Mouse (Mus musculus) embryonic stem cell, embryonic (primary cell): ENCODE measurements around the gene Kat5.

Source experiments
- CTCF ChIA-PET, 4 experiments: fragments of 300-600 bp in 2 of 4; fragments of 350-600 bp in 2 of 4; sonication (Branson Sonifier 250); formaldehyde crosslinking; loops; one replicate each; lab custom pipeline; 2022; ENCODE audit warnings: inconsistent platforms in 2 of 4; lab: Charles Lee
- POLR2A ChIA-PET, 4 experiments: fragments of 300-600 bp in 2 of 4; fragments of 350-600 bp in 2 of 4; sonication (Branson Sonifier 250); formaldehyde crosslinking; loops; one replicate each; lab custom pipeline; 2022; ENCODE audit warnings: antibody characterized with exemption in 4 of 4, inconsistent platforms in 1 of 4; lab: Charles Lee

The Kat5 gene

GRCm38 (mm10) chr19:5609547-5610404 is at the start of gene Kat5:
Gene Kat5, minus strand, starts transcription at chr19:5610237.
- CTCF ChIA-PET, result interaction anchor here in 3 of 4 experiments (0.5 to 1.3 kb wide), 6 partner anchors 16 to 1070 kb away, joined by 3 to 8 read pairs (median 3); partner anchors contain the start of gene Ap5b1 (in 1 of the 3)
- POLR2A ChIA-PET, result interaction anchor here (0.6 to 2.0 kb wide), 63 partner anchors 8 to 1655 kb away, joined by 3 to 16 read pairs (median 3); partner anchors contain the start of genes Cfl1 (in 3 of the 4), Rnaseh2c (in 3 of the 4), Map3k11 (in 2 of the 4) and Mus81 (in 2 of the 4)

DNA sequence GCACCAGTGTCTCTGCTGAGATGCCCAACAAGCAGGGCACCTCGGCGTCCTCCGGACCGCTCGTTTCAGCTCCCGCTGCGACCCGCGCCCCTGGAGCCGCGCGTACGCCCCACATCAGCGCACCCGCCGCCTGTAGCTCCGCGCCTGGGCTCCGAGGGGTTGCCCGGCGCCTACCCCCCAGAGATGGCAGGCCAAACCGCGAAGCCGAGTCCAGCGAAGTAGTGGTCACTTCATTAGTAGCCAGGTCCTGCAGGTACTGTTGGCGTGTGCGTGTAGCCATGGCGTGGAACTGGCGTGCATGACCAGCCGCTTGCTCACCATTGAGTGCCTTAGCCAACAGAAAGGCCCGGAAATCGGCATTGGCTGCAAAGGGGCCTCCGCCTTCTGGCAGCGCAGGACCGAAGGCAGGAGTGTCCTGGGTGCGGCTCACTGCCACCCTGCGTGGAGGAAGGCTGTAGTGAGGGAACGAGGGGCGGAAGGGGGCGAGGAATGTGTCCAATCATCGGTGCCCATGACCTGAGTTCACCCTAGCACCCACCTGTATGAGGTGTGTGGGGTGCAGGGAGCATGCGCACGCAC is 44.8 kb upstream of the Kat5 start:
- ChIA-PET POLR2A (interaction anchor here (0.7 to 10.2 kb wide), 29 partner anchors 7 to 270 kb away, joined by 3 to 99 read pairs (median 4); partner anchors contain the start of genes Pcnx3 (in 3 of the 4), Map3k11 (in 2 of the 4), Sipa1 (in 2 of the 4) and Cdc42ep2 (in 1 of the 4)), CTCF (interaction anchor here in 3 of 4 experiments (0.5 to 1.3 kb wide), 4 partner anchors 9 to 1540 kb away, joined by 3 read pairs; partner anchors contain the start of genes Mus81 (in 1 of the 3) and Sipa1 (in 1 of the 3))

DNA sequence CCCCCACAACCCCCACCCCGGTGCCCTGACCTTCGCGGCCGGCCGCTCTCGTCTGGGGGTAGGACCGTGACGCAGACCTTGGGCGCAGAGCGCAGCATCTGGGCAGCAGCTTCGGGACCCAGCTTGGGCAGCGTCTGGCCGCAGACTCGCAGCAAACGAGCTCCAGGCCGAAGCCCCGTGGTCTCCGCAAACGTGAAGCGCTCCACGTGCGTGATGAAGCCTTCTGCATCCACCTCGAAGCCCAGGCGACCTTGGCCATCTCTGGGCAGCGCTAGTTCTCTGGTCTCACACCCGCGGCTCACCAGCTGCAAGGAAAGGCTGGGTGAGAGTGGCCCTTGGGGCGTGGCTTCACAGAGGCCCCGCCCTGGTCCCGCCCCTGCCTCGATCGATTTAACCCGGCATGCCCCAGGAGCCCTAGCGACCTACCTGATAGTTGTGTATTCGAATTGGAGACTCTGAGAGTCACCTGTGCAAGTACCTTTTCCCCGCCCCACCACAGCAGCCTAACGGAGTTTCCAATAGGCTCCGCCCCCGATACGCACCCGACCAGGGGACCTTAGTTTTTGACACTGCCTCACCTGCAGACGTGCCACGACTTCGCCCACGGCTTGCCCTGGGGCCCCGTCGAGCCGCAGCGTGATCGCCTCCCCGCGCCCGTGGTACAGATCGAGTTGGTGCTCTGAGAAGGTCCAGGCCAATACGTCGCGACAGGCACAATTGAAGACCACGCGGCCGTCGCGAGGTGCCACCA is 44.1 kb upstream of the Kat5 start:
- POLR2A ChIA-PET, result interaction anchor here (0.6 to 10.2 kb wide), 38 partner anchors 7 to 431 kb away, joined by 3 to 99 read pairs (median 4); partner anchors contain the start of genes Map3k11 (in 2 of the 4), Mus81 (in 2 of the 4), Pcnx3 (in 2 of the 4) and Sipa1 (in 2 of the 4)
- CTCF ChIA-PET, result interaction anchor here in 3 of 4 experiments (0.6 to 1.3 kb wide), 8 partner anchors 9 to 936 kb away, joined by 3 to 7 read pairs (median 4); partner anchors contain the start of genes Mus81 (in 1 of the 3) and Sipa1 (in 1 of the 3)

DNA sequence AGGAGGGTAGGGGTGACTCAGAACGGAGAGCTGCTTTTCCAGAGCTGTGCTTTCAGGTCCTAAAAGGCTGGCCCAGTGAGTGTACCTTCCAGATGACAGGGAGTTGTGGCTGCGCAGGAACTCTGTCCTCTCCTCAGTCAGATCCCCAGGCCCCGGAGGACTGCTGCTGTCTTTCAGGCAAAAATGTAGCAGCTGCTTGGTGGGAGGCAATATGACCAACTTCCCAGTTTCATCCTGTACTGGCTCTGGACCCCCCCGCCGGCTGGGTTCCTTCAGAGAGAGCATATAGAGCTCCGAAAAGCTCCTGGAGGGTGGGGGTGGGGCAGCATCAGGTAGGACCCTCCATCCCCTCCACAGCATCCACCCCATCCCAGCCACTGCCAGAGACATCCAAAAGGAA is 42.5 kb upstream of the Kat5 start:
- CTCF ChIA-PET, result interaction anchor here in 3 of 4 experiments (0.6 to 1.0 kb wide), 4 partner anchors 10 to 1353 kb away, joined by 3 to 11 read pairs (median 4); no protein-coding TSS in a partner anchor
- POLR2A ChIA-PET, result interaction anchor here in 3 of 4 experiments (0.5 to 10.2 kb wide), 11 partner anchors 9 to 223 kb away, joined by 3 to 99 read pairs (median 4); partner anchors contain the start of genes Ehbp1l1 (in 1 of the 3), Frmd8 (in 1 of the 3), Map3k11 (in 1 of the 3) and Pcnx3 (in 1 of the 3)

GRCm38 (mm10) chr19:5651502-5652274 is 41.7 kb upstream of the Kat5 start:
- POLR2A ChIA-PET, result interaction anchor here in 2 of 4 experiments (0.6 to 10.2 kb wide), 8 partner anchors 8 to 241 kb away, joined by 3 to 99 read pairs (median 4); partner anchors contain the start of genes Kat5 (in 1 of the 2), Map3k11 (in 1 of the 2), Pcnx3 (in 1 of the 2) and Sipa1 (in 1 of the 2)

GRCm38 (mm10) chr19:5649298-5649741 is 39.3 kb upstream of the Kat5 start:
- CTCF ChIA-PET, result interaction anchor here in 3 of 4 experiments (0.7 to 2.3 kb wide), 10 partner anchors 43 to 612 kb away, joined by 3 to 7 read pairs (median 4); partner anchors contain the start of genes Ap5b1 (in 1 of the 3) and Ehbp1l1 (in 1 of the 3)
- POLR2A ChIA-PET, result interaction anchor here (0.6 to 10.2 kb wide), 49 partner anchors 8 to 567 kb away, joined by 3 to 99 read pairs (median 5); partner anchors contain the start of genes Sipa1 (in 4 of the 4), Rela (in 3 of the 4), Kat5 (in 2 of the 4) and Map3k11 (in 2 of the 4)

More at GRCm38 (mm10) chr19:5651502-5652274, 41.7 kb upstream of the Kat5 start:
- CTCF ChIA-PET, result interaction anchor here in 2 of 4 experiments (0.6 to 1.0 kb wide), 2 partner anchors 29 to 108 kb away, joined by 3 to 4 read pairs; no protein-coding TSS in a partner anchor

GRCm38 (mm10) chr19:5648401-5649297 is 38.6 kb upstream of the Kat5 start:
- POLR2A ChIA-PET, result interaction anchor here (0.6 to 10.2 kb wide), 70 partner anchors 8 to 566 kb away, joined by 3 to 99 read pairs (median 4); partner anchors contain the start of genes Rela (in 4 of the 4), Sipa1 (in 4 of the 4), Map3k11 (in 3 of the 4) and Pcnx3 (in 3 of the 4)
- CTCF ChIA-PET, result interaction anchor here (0.5 to 2.9 kb wide), 16 partner anchors 15 to 612 kb away, joined by 3 to 11 read pairs (median 3); partner anchors contain the start of genes Ap5b1 (in 2 of the 4), Ehbp1l1 (in 1 of the 4), Sipa1 (in 1 of the 4) and Snx32 (in 1 of the 4)

GRCm38 (mm10) chr19:5647791-5648190 is 37.8 kb upstream of the Kat5 start:
- CTCF ChIA-PET, result interaction anchor here in 3 of 4 experiments (0.5 to 2.9 kb wide), 8 partner anchors 16 to 123 kb away, joined by 3 to 11 read pairs (median 3); partner anchors contain the start of genes Ap5b1 (in 2 of the 3), Ehbp1l1 (in 1 of the 3), Scyl1 (in 1 of the 3) and Sipa1 (in 1 of the 3)

GRCm38 (mm10) chr19:5646731-5647330 is 36.8 kb upstream of the Kat5 start:
- CTCF ChIA-PET, result interaction anchor here in 3 of 4 experiments (0.6 to 2.9 kb wide), 3 partner anchors 12 to 456 kb away, joined by 3 to 11 read pairs (median 4); partner anchors contain the start of gene Ap5b1 (in 1 of the 3)
- POLR2A ChIA-PET, result interaction anchor here in 2 of 4 experiments (1.2 to 10.2 kb wide), 9 partner anchors 8 to 183 kb away, joined by 3 to 99 read pairs (median 6); partner anchors contain the start of genes Sipa1 (in 2 of the 2), Fam89b (in 1 of the 2), Rela (in 1 of the 2) and Rnaseh2c (in 1 of the 2)

More at GRCm38 (mm10) chr19:5647791-5648190, 37.8 kb upstream of the Kat5 start:
- POLR2A ChIA-PET, result interaction anchor here (0.5 to 10.2 kb wide), 37 partner anchors 7 to 865 kb away, joined by 3 to 99 read pairs (median 5); partner anchors contain the start of genes Rela (in 3 of the 4), Sipa1 (in 3 of the 4), Cfl1 (in 2 of the 4) and Mus81 (in 2 of the 4)

DNA sequence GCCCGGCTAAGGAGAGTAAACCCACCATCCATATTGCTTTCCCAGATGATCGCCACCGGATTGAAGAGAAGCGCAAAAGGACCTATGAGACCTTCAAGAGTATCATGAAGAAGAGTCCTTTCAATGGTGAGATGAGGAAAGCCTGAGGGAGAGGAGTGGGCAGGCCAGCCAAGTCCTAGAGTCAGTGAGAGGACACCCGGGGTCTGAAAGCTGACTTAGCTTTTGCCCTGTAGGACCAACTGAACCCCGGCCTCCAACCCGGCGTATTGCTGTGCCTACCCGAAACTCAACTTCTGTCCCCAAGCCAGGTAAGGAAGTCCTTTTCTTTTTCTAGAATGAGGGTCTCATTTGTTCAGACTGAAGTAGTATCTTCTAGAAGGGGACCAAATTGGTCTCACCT is 35.2 kb upstream of the Kat5 start:
- ChIA-PET POLR2A (interaction anchor here in 2 of 4 experiments (0.5 to 4.6 kb wide), 4 partner anchors 10 to 181 kb away, joined by 3 to 27 read pairs (median 4); partner anchors contain the start of gene Sipa1 (in 1 of the 2)), CTCF (no interaction called here)

GRCm38 (mm10) chr19:5641641-5642040 is 31.6 kb upstream of the Kat5 start:
- ChIA-PET POLR2A (interaction anchor here in 3 of 4 experiments (0.6 to 2.3 kb wide), 19 partner anchors 11 to 592 kb away, joined by 3 to 12 read pairs (median 3); partner anchors contain the start of genes Map3k11 (in 1 of the 3), Pcnx3 (in 1 of the 3), Rin1 (in 1 of the 3) and Scyl1 (in 1 of the 3)), CTCF (interaction anchor here in 2 of 4 experiments (0.5 to 1.0 kb wide), 4 partner anchors 18 to 1164 kb away, joined by 3 to 14 read pairs (median 3); no protein-coding TSS in a partner anchor)

- CTCF ChIA-PET, result interaction anchor here in 2 of 4 experiments (0.5 to 1.3 kb wide), 5 partner anchors 19 to 1163 kb away, joined by 3 to 14 read pairs (median 3); partner anchors contain the start of gene Ap5b1 (in 1 of the 2)
- POLR2A ChIA-PET, result interaction anchor here (0.7 to 6.0 kb wide), 28 partner anchors 7 to 184 kb away, joined by 3 to 42 read pairs (median 4); partner anchors contain the start of genes Map3k11 (in 1 of the 4), Mus81 (in 1 of the 4), Pcnx3 (in 1 of the 4) and Scyl1 (in 1 of the 4)
Measured at GRCm38 (mm10) chr19:5641021-5641420, 31.0 kb upstream of the Kat5 start.

DNA sequence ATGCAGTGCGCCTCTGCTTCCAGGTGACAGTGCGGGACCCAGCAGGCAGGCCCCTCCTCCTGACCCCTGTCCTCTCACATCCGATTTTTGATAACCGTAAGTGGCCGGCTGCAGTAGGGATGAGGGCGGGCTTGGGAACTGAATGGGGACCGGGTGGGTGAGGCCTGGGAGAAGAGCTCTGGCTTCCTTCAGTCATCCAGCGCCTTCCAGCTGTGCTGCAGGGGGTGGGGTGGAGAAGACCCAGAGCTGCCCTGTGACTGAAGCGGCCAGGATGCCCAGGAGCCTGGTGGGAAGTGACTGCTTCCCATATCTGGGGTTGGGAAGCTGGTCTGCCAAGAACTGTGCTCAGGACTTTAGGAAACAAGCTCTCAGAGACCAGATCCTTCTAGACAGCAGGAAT is 30.3 kb upstream of the Kat5 start:
- ChIA-PET CTCF (interaction anchor here in 2 of 4 experiments (0.5 to 1.3 kb wide), 4 partner anchors 71 to 88 kb away, joined by 3 to 6 read pairs (median 4); partner anchors contain the start of gene Ap5b1 (in 1 of the 2)), POLR2A (interaction anchor here (0.8 to 6.0 kb wide), 24 partner anchors 8 to 427 kb away, joined by 3 to 42 read pairs (median 4); partner anchors contain the start of genes Kat5 (in 1 of the 4), Map3k11 (in 1 of the 4), Mus81 (in 1 of the 4) and Pcnx3 (in 1 of the 4))
